Mouse (Mus musculus) left cerebral cortex, adult 2 months (tissue): ENCODE data around the gene Heatr5a. TPM values are rescaled to one million over a fixed set of nuclear protein-coding genes. Genes with fewer than 3 reads are reported as not detected.
A peak's percentile ranks its signal among the peaks of the same experiment; 100 is the strongest.

Experiments used
- DNase-seq, 2 experiments: peaks; one replicate each; pipeline ENCODE4 v3.0.0; 2021 to 2022; ENCODE audit warnings: low spot score in 2 of 2, mixed read lengths in 1 of 2; ENCODE audit errors: extremely low spot score in 1 of 2
- H3K27ac ChIP-seq: fragments of 200-600 bp; 2 replicates; pipeline ENCODE4 v1.8.1; 2022
- H3K4me3 ChIP-seq: fragments of 200-600 bp; 2 replicates; pipeline ENCODE4 v1.8.1; 2022
- CTCF ChIP-seq: fragments of 200-600 bp; IDR thresholded peaks from 2 replicates; pipeline ENCODE4 v1.8.1; 2022; ENCODE audit warnings: antibody characterized with exemption, mild to moderate bottlenecking, moderate library complexity
- intact Hi-C: fragments of 180-260 bp; cut with DNase I; formaldehyde crosslinking; loops from one replicate; pipeline ENCODE4 v1.15.1; 2025
- total RNA-seq, 2 experiments: library from RNA; stranded (reverse); gene quantifications; 2 replicates each; pipeline ENCODE4 v1.2.3; 2021

Gene Heatr5a
- total RNA-seq, 2 experiments from 2014 or later, result 7.5 to 8.9 TPM

- intact Hi-C loops, result loop anchor here (2.0 kb wide), 1 partner anchor 46 kb away; no protein-coding TSS in a partner anchor
- no peak overlapping the region for H3K27ac ChIP-seq
- no peak overlapping the region for H3K4me3 ChIP-seq
- TF ChIP-seq CTCF, result no peak
- no peak for DNase-seq
Observed at GRCm38 (mm10) chr12:51998366-51998932, 27.3 kb upstream of the Heatr5a start.

DNA sequence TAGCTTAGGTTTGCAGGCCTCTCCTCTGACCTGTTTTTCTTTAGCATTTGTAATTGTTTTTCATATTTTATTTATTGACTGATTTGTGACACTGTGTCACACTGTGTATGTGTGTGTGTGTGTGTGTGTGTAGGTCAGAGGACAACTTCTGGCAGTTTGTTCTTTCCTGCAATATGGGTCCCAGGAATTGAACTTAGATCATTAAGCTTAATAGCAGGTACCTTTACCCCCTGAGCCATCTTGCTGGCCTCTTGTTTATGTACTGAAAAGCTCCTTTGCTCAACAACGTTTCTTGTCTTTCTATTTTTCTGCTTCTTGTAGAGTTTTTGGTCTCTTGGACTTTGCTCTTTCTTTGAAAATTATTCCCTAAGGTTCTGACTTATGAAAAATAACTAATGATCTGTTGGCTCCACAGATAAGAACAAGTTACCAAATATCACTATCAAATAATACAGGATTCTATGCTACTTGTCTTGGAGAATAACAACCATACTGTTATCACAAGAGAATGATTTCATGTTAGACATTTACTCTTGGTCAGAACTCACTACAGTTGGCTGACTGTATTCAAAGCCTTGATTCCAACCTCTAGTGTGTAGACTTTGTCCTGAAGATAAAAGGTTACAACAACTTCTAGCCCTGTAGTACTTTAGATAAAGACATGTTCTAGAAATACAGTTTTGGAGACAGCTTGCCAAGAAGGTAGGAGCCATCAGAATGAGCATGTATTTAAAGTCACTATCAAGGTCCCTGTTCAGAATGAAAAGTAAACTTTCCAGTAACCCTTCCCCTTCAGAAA, 24.8 kb upstream of the Heatr5a start:
- intact Hi-C loops, result no loop called here
- no peak overlapping the region for H3K4me3 ChIP-seq
- no peak overlapping the region for H3K27ac ChIP-seq
- DNase-seq, result no peak
- TF ChIP-seq CTCF, result no peak

DNA sequence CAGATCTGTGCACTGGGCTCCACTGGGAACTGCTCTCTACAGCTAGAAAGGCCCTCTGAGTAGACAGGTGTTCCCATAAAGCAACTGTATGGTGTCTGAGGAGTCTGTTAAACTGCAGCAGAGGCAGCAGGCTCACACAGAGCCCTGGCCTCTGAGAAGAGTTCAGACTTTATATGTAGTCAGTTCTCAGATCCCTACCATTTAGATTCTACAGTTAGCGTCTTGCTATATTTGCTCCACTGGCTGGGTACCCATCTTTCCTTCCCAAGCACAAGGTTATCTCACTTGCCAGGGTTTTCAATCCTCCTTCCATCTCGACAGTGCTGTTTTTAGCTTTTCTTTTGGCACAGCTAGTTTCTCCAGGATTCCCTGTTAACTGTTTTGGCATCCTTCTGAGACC, 19.5 kb upstream of the Heatr5a start:
- DNase-seq, result no peak
- no peak for TF ChIP-seq CTCF
- no peak overlapping the region for H3K4me3 ChIP-seq
- intact Hi-C loops, result no loop called here
- H3K27ac ChIP-seq, result no peak overlapping the region

GRCm38 (mm10) chr12:51988536-51988935, 17.4 kb upstream of the Heatr5a start:
- intact Hi-C loops, result no loop called here
- Histone ChIP-seq H3K4me3 (no peak overlapping the region), H3K27ac (no peak overlapping the region)
- no peak for DNase-seq
- TF ChIP-seq CTCF, result no peak

GRCm38 (mm10) chr12:51985826-51986225, 14.7 kb upstream of the Heatr5a start:
- Histone ChIP-seq H3K27ac (no peak overlapping the region), H3K4me3 (no peak overlapping the region)
- TF ChIP-seq CTCF, result no peak
- DNase-seq, result no peak
- intact Hi-C loops, result no loop called here

GRCm38 (mm10) chr12:51985163-51985748, 14.1 kb upstream of the Heatr5a start:
- intact Hi-C loops, result no loop called here
- no peak for TF ChIP-seq CTCF
- no peak for DNase-seq
- no peak overlapping the region for H3K27ac ChIP-seq
- H3K4me3 ChIP-seq, result no peak overlapping the region

DNA sequence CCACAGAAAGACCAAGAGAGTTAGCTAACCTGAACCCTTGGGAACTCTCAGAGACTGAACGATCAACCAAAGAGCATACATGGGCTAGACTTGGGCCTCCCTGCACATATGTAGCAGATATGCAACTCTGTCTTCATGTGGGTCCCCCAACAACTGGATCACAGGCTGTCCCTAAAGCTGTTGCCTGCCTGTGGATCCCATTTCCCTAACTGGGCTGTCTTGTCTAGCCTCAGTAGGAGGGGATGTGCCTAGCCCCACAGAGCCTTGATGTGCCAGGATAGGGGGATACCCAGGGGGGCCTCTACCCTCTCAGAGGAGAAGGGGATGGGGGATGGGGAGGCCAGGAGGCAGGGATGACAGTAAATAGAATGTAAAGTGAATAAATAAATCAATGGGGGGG, 12.5 kb upstream of the Heatr5a start:
- Histone ChIP-seq H3K4me3 (no peak overlapping the region), H3K27ac (no peak overlapping the region)
- TF ChIP-seq CTCF, result no peak
- DNase-seq, result no peak
- intact Hi-C loops, result no loop called here

DNA sequence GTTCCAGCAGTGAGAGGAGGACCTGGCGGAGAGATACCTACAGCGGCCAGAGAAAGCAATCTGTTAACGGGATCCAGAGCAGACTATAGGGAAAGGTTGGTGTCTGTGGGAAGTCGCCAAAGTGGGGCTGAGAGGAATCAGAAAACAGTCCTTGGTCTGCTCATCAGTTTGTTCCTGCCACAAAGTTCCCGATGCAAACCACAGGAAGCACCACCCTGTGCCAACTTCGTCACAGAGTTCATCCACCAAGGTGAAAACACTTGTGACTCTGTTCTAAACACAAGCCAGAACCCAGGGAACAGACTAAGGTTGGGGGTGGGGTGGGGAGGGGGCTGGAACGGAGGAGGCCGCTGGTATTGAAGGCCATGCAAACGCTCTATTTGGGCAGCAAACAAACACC, 5.4 kb upstream of the Heatr5a start:
- H3K27ac ChIP-seq, result no peak overlapping the region
- intact Hi-C loops, result no loop called here
- DNase-seq, result no peak
- H3K4me3 ChIP-seq, result no peak overlapping the region
- no peak for TF ChIP-seq CTCF

DNA sequence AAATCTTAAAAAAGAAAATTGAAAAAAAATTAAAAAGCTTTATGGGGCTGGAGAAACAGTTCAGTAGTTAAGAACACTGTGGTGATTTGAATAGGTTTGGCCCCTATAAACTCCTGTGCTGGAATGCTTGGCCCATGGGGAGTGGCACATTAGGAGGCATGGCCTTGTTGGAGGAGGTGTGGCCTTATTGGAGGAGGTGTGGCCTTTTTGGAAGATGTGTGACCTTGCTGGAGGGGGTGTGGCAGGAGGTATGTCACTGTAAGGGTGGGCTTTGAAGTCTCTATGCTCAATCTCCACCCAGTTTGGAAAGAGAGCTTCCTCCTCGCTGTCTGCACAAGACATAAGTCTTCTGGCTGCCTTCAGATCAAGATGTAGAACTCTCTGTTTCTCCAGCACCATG, 3.3 kb upstream of the Heatr5a start:
- DNase-seq, result no peak
- TF ChIP-seq CTCF, result no peak

DNA sequence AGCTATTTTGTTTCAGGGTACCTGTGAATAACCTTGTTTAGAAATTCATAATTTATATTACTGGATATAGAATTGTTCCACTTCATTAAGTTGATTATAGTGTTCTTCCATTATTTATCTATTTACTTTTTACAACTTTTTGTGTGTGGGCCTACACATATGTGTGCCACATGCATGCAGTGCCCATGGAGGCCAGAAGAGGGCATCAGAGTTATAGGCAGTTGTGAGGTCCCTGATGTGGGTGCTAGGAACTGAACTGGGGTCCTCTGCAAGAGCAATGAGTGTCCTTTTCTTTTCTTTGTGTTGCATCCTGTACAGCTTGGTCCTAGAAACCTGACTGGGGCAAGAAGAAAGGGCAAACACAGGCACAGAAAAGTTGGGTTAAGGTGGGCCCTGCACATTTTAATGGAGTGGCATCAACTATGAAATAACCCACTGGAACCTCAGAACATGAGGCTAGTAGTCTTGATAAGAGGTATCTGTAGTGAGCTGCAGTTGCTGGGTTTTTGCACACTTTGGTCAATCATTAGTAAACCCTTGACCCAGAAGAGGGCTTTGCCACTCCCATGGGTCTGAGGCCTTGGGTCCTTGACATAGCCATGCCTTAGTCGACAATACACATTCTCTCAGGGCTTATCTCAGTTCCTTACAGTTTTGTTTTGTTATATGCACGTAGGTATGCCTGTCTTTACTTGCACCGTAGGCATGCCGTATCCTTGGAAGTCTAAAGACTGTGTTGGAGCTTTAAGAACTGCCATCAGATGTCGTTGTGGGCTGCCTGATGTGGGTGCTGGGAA, 1.3 kb upstream of the Heatr5a start:
- H3K27ac ChIP-seq, result no peak overlapping the region
- DNase-seq, result no peak
- intact Hi-C loops, result no loop called here
- TF ChIP-seq CTCF, result peak; percentile 27
- no peak overlapping the region for H3K4me3 ChIP-seq

More for the DNA sequence above, 3.3 kb upstream of the Heatr5a start:
- Histone ChIP-seq H3K4me3 (no peak overlapping the region), H3K27ac (no peak overlapping the region)
- intact Hi-C loops, result no loop called here

GRCm38 (mm10) chr12:51970352-51971069, 610 bp downstream of the Heatr5a start:
- Histone ChIP-seq H3K27ac (peak overlapping the region; percentile 83), H3K4me3 (peak overlapping the region; percentile 91)
- intact Hi-C loops, result loop anchor here (2.0 kb wide), 1 partner anchor 30 kb away; no protein-coding TSS in a partner anchor
- no peak for TF ChIP-seq CTCF
- no peak for DNase-seq
